Mouse (Mus musculus): ENCODE results near the gene Slamf9. TPM values are rescaled to one million over a fixed set of nuclear protein-coding genes. Genes with fewer than 3 reads are reported as not detected.

The Slamf9 gene
- total and polyA plus RNA-seq, 3 experiments: not detected

- Histone ChIP-seq H3K36me3 (replicated peaks) (no peaks in the 10 kb centered on the region), H3K4me1 (ENCODE audit: insufficient read depth, low read depth, low read length) (no peaks in the 10 kb centered on the region), H3K9me3 (replicated peaks) (no peaks in the 10 kb centered on the region), H3K4me3 (ENCODE audit: low read depth, low read length) (no peak overlapping the region), H3K27me3 (ENCODE audit: insufficient read depth, low read length) (peaks cover 37% of the 10 kb centered on the region)
- no peak for DNase-seq (ENCODE audit: low spot score)
- no peak for ATAC-seq (ENCODE audit: extremely low read depth, insufficient number of reproducible peaks, low FRiP score, poor library complexity, severe bottlenecking)
- no peak for TF ChIP-seq TAL1 (conservative IDR thresholded peaks at IDR 0.05; ENCODE audit: low read depth, low read length)
- TF ChIP-seq POLR2AphosphoS5 (IDR thresholded peaks at IDR 0.05; ENCODE audit: insufficient replicate concordance, low read depth, low read length): no peak
- no peak for TF ChIP-seq GATA1 (IDR thresholded peaks at IDR 0.05; ENCODE audit: borderline replicate concordance, low read length)
- no peak for TF ChIP-seq GATA2 (IDR thresholded peaks at IDR 0.05; ENCODE audit: borderline replicate concordance, low read depth, low read length)
- TF ChIP-seq CTCF (IDR thresholded peaks at IDR 0.05; ENCODE audit: low read depth, low read length): no peak
These were observed 9.5 kb downstream of the Slamf9 start for GRCm38 (mm10) chr1:172484671-172485070.

GRCm38 (mm10) chr1:172485821-172486220, 10.7 kb downstream of the Slamf9 start:
- ATAC-seq (ENCODE audit: extremely low read depth, insufficient number of reproducible peaks, low FRiP score, poor library complexity, severe bottlenecking) (no peak), DNase-seq (ENCODE audit: low spot score) (no peak)
- Histone ChIP-seq H3K36me3 (replicated peaks) (no peaks in the 10 kb centered on the region), H3K27me3 (ENCODE audit: insufficient read depth, low read length) (peaks cover 37% of the 10 kb centered on the region), H3K4me1 (ENCODE audit: insufficient read depth, low read depth, low read length) (peaks cover 7% of the 10 kb centered on the region; the same call in 1 of the 2 replicates), H3K4me3 (ENCODE audit: low read depth, low read length) (no peak overlapping the region), H3K9me3 (replicated peaks) (no peaks in the 10 kb centered on the region)
- TF ChIP-seq GATA2 (IDR thresholded peaks at IDR 0.05; ENCODE audit: borderline replicate concordance, low read depth, low read length) (no peak), GATA1 (IDR thresholded peaks at IDR 0.05; ENCODE audit: borderline replicate concordance, low read length) (no peak), POLR2AphosphoS5 (IDR thresholded peaks at IDR 0.05; ENCODE audit: insufficient replicate concordance, low read depth, low read length) (no peak), TAL1 (conservative IDR thresholded peaks at IDR 0.05; ENCODE audit: low read depth, low read length) (no peak), CTCF (IDR thresholded peaks at IDR 0.05; ENCODE audit: low read depth, low read length) (no peak)

GRCm38 (mm10) chr1:172486236-172486635, 11.1 kb downstream of the Slamf9 start:
- H3K36me3 ChIP-seq (replicated peaks): no peaks in the 10 kb centered on the region
- H3K4me3 ChIP-seq (ENCODE audit: low read depth, low read length): no peak overlapping the region
- DNase-seq (ENCODE audit: low spot score) (no peak), ATAC-seq (ENCODE audit: extremely low read depth, insufficient number of reproducible peaks, low FRiP score, poor library complexity, severe bottlenecking) (no peak)
- peaks cover 7% of the 10 kb centered on the region; the same call in 1 of the 2 replicates for H3K4me1 ChIP-seq (ENCODE audit: insufficient read depth, low read depth, low read length)
- no peaks in the 10 kb centered on the region for H3K9me3 ChIP-seq (replicated peaks)
- TF ChIP-seq POLR2AphosphoS5 (IDR thresholded peaks at IDR 0.05; ENCODE audit: insufficient replicate concordance, low read depth, low read length) (no peak), TAL1 (conservative IDR thresholded peaks at IDR 0.05; ENCODE audit: low read depth, low read length) (no peak), CTCF (IDR thresholded peaks at IDR 0.05; ENCODE audit: low read depth, low read length) (no peak), GATA2 (IDR thresholded peaks at IDR 0.05; ENCODE audit: borderline replicate concordance, low read depth, low read length) (no peak), GATA1 (IDR thresholded peaks at IDR 0.05; ENCODE audit: borderline replicate concordance, low read length) (no peak)
- H3K27me3 ChIP-seq (ENCODE audit: insufficient read depth, low read length): peaks cover 39% of the 10 kb centered on the region

- no peaks in the 10 kb centered on the region for H3K36me3 ChIP-seq (replicated peaks)
- ATAC-seq (ENCODE audit: extremely low read depth, insufficient number of reproducible peaks, low FRiP score, poor library complexity, severe bottlenecking) (no peak), DNase-seq (ENCODE audit: low spot score) (no peak)
- no peak overlapping the region for H3K4me3 ChIP-seq (ENCODE audit: low read depth, low read length)
- H3K9me3 ChIP-seq (replicated peaks): no peaks in the 10 kb centered on the region
- peaks cover 7% of the 10 kb centered on the region; the same call in 1 of the 2 replicates for H3K4me1 ChIP-seq (ENCODE audit: insufficient read depth, low read depth, low read length)
- no peak for TF ChIP-seq GATA1 (IDR thresholded peaks at IDR 0.05; ENCODE audit: borderline replicate concordance, low read length)
- no peak for TF ChIP-seq POLR2AphosphoS5 (IDR thresholded peaks at IDR 0.05; ENCODE audit: insufficient replicate concordance, low read depth, low read length)
- no peak for TF ChIP-seq CTCF (IDR thresholded peaks at IDR 0.05; ENCODE audit: low read depth, low read length)
- no peak for TF ChIP-seq GATA2 (IDR thresholded peaks at IDR 0.05; ENCODE audit: borderline replicate concordance, low read depth, low read length)
- no peak for TF ChIP-seq TAL1 (conservative IDR thresholded peaks at IDR 0.05; ENCODE audit: low read depth, low read length)
- H3K27me3 ChIP-seq (ENCODE audit: insufficient read depth, low read length): peaks cover 41% of the 10 kb centered on the region
These were observed 11.5 kb downstream of the Slamf9 start for GRCm38 (mm10) chr1:172486651-172487050.

GRCm38 (mm10) chr1:172487859-172488258, 12.7 kb downstream of the Slamf9 start:
- H3K27me3 ChIP-seq (ENCODE audit: insufficient read depth, low read length): peaks cover 43% of the 10 kb centered on the region
- H3K4me3 ChIP-seq (ENCODE audit: low read depth, low read length): no peak overlapping the region
- DNase-seq (ENCODE audit: low spot score): no peak
- peaks cover 7% of the 10 kb centered on the region; the same call in 1 of the 2 replicates for H3K4me1 ChIP-seq (ENCODE audit: insufficient read depth, low read depth, low read length)
- no peaks in the 10 kb centered on the region for H3K9me3 ChIP-seq (replicated peaks)
- no peaks in the 10 kb centered on the region for H3K36me3 ChIP-seq (replicated peaks)
- ATAC-seq (ENCODE audit: extremely low read depth, insufficient number of reproducible peaks, low FRiP score, poor library complexity, severe bottlenecking): no peak
- TF ChIP-seq POLR2AphosphoS5 (IDR thresholded peaks at IDR 0.05; ENCODE audit: insufficient replicate concordance, low read depth, low read length): no peak
- no peak for TF ChIP-seq TAL1 (conservative IDR thresholded peaks at IDR 0.05; ENCODE audit: low read depth, low read length)
- no peak for TF ChIP-seq CTCF (IDR thresholded peaks at IDR 0.05; ENCODE audit: low read depth, low read length)
- TF ChIP-seq GATA1 (IDR thresholded peaks at IDR 0.05; ENCODE audit: borderline replicate concordance, low read length): no peak
- no peak for TF ChIP-seq GATA2 (IDR thresholded peaks at IDR 0.05; ENCODE audit: borderline replicate concordance, low read depth, low read length)

DNA sequence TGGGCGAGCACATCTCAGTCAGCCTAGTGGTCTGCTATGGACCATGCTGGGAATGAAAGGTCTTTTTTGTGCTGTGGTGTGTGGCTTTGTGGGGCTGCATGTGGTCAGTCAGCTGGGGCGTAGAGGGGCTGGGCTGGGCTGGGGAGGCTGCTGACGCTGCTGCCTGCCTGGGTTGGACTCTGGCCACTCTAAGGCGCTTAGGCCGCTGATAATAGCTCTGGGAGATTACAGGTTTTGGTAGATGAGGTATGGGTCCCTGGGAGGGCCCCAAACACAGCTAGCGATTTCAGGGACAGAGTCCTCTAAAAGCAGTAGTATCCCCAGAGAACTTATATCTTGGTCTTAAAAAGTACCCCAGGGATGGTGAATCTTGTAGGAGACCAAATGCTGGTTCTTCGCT, 13.7 kb downstream of the Slamf9 start:
- no peak overlapping the region for H3K4me3 ChIP-seq (ENCODE audit: low read depth, low read length)
- peaks cover 47% of the 10 kb centered on the region for H3K27me3 ChIP-seq (ENCODE audit: insufficient read depth, low read length)
- no peaks in the 10 kb centered on the region for H3K9me3 ChIP-seq (replicated peaks)
- no peak for ATAC-seq (ENCODE audit: extremely low read depth, insufficient number of reproducible peaks, low FRiP score, poor library complexity, severe bottlenecking)
- H3K36me3 ChIP-seq (replicated peaks): no peaks in the 10 kb centered on the region
- TF ChIP-seq GATA1 (IDR thresholded peaks at IDR 0.05; ENCODE audit: borderline replicate concordance, low read length): no peak
- DNase-seq (ENCODE audit: low spot score): no peak
- H3K4me1 ChIP-seq (ENCODE audit: insufficient read depth, low read depth, low read length): peaks cover 7% of the 10 kb centered on the region; the same call in 1 of the 2 replicates

Data from G1E (cell line).